Mouse (Mus musculus): ENCODE measurements around the gene Sgip1.

The Sgip1 gene

DNA sequence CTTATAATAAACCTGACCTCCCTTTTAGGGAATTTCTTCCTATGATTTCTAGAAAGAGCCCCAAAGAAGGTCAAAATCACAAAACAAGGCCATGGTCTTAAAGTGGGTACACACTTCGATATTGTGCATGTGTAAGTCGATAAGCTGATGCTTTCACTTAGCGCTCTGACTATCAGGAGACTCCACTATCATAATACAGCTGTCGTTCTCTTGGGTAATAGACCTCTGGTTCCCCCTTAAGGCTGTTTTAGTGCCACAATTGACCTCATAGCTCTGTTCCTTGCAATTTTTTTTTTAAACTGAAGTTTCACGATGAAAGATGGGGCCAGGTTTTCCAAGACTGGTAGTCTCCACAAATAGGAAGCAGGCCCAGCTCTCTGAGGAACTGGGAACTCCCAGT lies 238.3 kb downstream of the Sgip1 start:
- no peak for DNase-seq

GRCm38 (mm10) chr4:102981709-102982108 lies 240.6 kb downstream of the Sgip1 start:
- DNase-seq: no peak

GRCm38 (mm10) chr4:102986173-102986572 lies 245.1 kb downstream of the Sgip1 start:
- DNase-seq: no peak

DNA sequence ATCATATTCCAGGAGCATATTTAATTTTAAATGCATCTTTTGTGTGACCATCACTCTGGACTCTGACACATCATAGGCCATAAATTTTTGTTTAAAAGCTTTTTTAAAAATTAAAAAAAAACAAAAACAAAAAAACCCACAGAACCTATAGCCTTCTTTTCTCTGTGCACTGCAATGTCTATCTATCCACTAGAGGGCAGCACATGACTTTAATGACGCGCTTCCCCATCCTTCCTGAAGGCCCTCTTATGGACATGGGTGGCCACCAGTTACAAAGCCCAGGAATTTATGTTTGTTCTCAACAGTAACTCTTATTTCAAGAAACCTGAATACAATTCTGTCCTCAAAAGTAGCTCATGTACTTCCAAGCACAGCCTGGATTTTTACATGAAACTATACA lies 245.8 kb downstream of the Sgip1 start:
- peak; percentile 42 for DNase-seq

DNA sequence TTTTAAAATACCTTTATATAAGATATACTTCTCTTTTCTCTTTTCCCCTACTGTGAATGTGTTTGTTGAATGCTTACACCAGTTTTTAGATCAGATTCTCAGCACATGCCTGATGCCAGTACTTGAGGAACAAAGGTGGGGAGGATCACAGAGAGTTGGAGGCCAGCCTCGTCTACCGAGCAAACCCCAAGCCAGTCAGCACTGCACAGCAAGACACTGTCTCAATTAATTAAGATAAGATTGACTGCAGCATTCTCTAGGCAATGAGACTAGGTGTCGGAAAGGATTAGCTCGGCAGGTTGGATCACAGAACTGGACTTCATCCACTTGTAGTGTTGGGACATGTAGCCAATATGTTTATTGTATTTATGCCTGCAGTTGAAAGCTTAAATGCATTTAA lies 246.2 kb downstream of the Sgip1 start:
- DNase-seq: no peak

GRCm38 (mm10) chr4:102987756-102988155 lies 246.7 kb downstream of the Sgip1 start:
- DNase-seq: no peak

GRCm38 (mm10) chr4:102988526-102988925 lies 247.4 kb downstream of the Sgip1 start:
- no peak for DNase-seq

DNA sequence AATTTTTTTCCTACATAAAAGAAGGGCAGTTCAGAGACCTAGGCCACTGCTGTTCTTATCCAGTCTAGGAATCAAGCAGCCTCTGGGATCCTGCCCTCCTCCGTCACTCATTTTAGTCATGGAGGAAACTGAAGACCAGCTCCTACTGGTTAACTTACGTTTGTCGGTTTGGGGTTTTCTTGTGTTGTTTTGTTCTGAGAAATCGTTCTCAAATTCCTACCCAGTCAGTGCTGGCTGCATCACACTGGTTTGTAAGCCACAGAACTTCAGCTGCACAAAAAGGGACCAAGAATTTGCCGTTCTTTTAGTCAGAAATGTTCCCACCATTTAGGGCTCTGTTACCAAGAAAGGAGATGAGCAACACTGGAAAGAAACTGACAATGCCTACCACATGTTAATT lies 248.3 kb downstream of the Sgip1 start:
- no peak for DNase-seq

DNA sequence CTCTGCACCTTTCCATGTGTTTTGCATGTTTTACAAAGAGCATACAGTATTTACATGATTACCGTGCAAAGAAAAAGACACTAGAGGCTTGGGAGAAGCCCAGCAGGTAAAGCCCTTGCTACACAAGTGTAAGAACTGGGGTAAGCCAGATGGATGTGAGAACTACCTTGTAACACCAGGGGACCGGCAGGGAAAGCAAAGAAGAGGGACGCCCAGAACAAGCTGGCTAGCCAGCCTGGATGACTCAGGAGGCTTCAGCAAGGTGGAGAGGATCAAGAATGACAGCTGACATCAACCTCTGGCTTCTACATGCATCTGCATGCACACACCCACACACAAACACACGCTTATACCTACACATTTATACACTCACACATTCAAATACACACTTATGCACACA lies 248.9 kb downstream of the Sgip1 start:
- no peak for DNase-seq

DNA sequence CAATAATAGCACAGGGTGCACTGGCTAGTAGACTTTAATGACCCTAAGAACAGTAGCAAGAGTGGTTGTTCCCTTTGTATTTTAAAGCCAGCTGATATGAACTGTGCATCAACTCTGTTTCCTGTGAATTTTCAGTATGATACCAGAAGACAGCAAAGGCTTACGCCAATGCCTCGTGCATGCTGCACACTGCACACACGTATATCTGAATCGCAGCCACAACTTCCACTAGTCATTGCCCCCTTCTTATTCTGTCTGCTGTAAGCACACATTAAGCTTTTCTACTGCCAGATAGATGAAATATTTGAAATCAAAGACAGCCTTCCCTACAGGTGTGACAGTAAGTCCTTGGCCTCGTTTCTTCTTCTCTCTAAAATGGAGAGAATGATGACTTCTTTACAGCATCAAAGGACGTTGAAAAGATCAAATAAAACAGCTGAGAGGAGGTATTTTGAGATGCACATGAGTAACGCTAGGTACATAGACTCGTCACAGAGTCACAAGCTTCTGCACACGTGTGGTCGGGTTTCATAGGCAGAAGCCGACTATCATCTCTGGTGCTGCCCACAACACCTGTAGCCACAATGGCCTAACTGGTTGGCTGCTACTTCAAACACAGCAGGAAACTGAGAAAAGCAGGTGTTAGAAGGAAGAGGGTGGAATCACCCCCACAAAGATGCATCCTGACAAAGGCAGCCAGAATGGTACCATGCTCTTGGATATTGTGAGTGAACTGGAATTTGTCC lies 249.7 kb downstream of the Sgip1 start:
- no peak for DNase-seq

DNA sequence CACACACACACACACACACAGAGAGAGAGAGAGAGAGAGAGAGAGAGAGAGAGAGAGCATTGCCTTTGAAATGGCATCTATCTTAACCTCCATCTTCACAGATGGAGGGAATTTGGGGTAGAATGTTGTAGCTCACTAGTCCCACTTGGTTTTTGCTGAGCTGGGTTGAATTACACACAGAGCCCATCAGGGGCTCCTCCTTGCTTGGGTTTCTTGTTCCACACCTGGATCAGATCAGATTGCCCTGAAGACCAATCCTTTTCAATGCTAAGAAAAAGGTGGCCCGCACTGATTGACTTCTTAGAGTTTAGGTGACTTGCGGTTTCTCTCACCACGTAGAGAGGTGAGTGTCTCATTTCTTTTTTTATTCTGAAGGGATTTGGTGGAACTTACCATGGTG lies 250.6 kb downstream of the Sgip1 start:
- no peak for DNase-seq

GRCm38 (mm10) chr4:103004681-103005080 lies 263.6 kb downstream of the Sgip1 start:
- no peak for DNase-seq

GRCm38 (mm10) chr4:103005190-103005945 lies 264.3 kb downstream of the Sgip1 start:
- no peak for DNase-seq

DNA sequence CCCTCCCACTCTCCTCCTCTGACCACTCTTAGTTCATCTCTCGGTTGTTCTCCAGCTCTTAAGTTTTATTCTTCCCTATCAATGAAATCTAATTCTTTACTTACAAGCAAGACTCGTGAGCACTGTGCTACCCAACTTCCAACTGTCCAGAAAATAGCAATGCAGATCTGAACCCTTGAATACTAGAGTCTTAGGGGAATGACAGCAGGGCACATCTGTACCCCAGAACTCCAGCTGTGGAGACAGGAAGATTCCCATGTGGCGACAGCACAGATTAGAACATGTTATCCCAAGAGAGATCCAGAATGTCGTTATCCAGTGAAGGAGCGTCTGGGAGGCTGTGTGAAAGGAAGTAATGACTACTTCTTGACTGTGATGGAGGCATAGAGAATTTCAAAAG lies 265.2 kb downstream of the Sgip1 start:
- no peak for DNase-seq

GRCm38 (mm10) chr4:103006943-103007418 lies 265.9 kb downstream of the Sgip1 start:
- DNase-seq: peak; percentile 13

DNA sequence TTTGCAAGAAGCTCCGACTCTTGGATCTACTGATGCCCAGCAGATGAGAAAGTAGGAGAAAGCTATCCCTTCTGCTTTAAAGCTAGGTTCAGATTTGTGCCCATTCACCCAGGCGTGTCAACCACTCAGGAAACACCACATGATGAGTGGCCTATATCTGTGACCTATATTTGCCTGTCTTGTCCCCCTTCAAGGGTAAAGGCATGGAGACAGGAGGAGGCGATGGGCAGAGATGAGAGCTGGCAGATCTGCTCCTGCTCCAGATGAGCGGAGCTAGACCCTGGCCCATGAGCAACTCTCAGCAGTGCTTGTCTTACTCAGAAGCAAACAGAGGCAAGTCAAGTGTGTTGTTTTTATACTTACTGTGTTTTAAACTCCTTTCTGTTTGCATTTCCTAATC lies 269.6 kb downstream of the Sgip1 start:
- DNase-seq: no peak

DNA sequence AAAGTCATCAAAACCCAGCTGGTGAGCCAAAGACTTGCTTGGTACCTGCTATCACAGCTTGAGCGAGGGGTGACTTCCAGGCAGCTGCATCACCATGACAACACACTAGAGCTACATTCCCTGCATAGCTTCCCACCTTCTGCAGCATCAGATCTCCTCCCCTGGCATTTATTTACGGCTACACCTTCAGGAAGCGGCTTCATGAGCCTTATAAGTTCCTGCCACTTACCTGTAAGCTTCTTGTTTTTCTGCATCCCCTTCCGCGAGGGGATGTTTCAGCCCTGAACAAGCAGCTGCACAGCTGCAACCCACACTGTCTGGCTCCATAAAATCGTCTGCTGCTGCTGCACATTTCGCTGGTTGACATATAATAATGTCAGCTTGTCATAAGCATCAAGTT lies 270.7 kb downstream of the Sgip1 start:
- DNase-seq: no peak

DNA sequence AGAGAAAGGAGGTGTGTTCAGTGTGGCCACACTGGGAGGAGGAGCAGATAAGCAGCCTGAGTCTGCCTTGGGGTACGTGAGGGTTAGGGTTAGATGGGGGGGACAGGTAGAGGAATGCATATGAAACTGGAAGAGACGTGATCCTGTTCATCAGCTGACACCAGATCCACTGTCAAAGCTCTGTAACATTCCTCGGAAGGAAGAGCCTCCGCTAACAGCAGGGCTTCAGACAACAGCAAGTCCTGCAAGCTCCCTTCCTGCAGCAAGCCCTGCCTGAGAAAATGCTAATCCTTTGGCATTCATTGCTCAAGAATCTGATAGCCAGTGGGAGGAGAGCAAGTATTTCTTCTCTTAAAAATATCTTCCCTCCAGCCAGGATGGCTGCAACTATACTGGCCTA lies 272.4 kb downstream of the Sgip1 start:
- no peak for DNase-seq
